Mouse (Mus musculus) heart, embryonic 12.5 days (tissue): Measurements from ENCODE around the gene Colq. TPM values are rescaled to one million over a fixed set of nuclear protein-coding genes. Genes with fewer than 3 reads are reported as not detected.

Experiments used
- ATAC-seq: fragments of 200-750 bp; cut with Nextera tagmentation; 2 replicates; pipeline ENCODE4 v1.8.0; 2017; ENCODE audit warnings: moderate TSS enrichment, moderate library complexity; ENCODE audit not compliant: insufficient number of reproducible peaks, low FRiP score
- H3K27ac ChIP-seq: fragments of 300-500 bp; sonication (generic); 2 replicates; pipeline ENCODE4 v1.5.1; 2016; ENCODE audit warnings: mild to moderate bottlenecking, moderate library complexity; ENCODE audit not compliant: poor library complexity, severe bottlenecking
- H3K27me3 ChIP-seq: fragments of 300-500 bp; sonication (generic); replicated peaks from 2 replicates; pipeline ENCODE4 v1.6.1; 2016; ENCODE audit warnings: mild to moderate bottlenecking, moderate library complexity
- H3K36me3 ChIP-seq: fragments of 300-500 bp; sonication (generic); 2 replicates; pipeline ENCODE4 v1.6.1; 2016; ENCODE audit warnings: mild to moderate bottlenecking, moderate library complexity
- H3K4me1 ChIP-seq: fragments of 300-500 bp; sonication (generic); replicated peaks from 2 replicates; pipeline ENCODE4 v1.6.1; 2016; ENCODE audit warnings: mild to moderate bottlenecking
- H3K4me2 ChIP-seq: fragments of 300-500 bp; sonication (generic); 2 replicates; pipeline ENCODE4 v1.6.1; 2016; ENCODE audit warnings: mild to moderate bottlenecking, moderate library complexity
- H3K4me3 ChIP-seq: fragments of 300-500 bp; sonication (generic); 2 replicates; pipeline ENCODE4 v1.5.1; 2016; ENCODE audit warnings: mild to moderate bottlenecking
- H3K9ac ChIP-seq: fragments of 300-500 bp; sonication (generic); 2 replicates; pipeline ENCODE4 v1.6.1; 2016; ENCODE audit warnings: mild to moderate bottlenecking, moderate library complexity
- H3K9me3 ChIP-seq: fragments of 300-500 bp; sonication (generic); replicated peaks from 2 replicates; pipeline ENCODE4 v1.6.1; 2016; ENCODE audit warnings: mild to moderate bottlenecking, moderate library complexity
- WGBS: fragments of 180-500 bp; shearing (Covaris S2); methylation state at CpG from one replicate; pipeline ENCODE4 v1.1.7; 2016; 5-methylcytosine and 5-hydroxymethylcytosine counted together
- polyA plus RNA-seq: library from polyadenylated mRNA; unstranded; fragments of >200 nt; fragmentation: Nextera tagmentation; extraction: Ambion mirVana; gene quantifications from 2 replicates; pipeline ENCODE4 v1.2.1, GENCODE M21; 2016

Colq gene
- polyA plus RNA-seq, result 7.6 and 7.7 TPM in 2 replicates

GRCm38 (mm10) chr14:31591243-31591642 lies at the start of gene Colq:
Gene Colq, minus strand, starts transcription at chr14:31591343.
- 0 out of 2 replicates have a peak, but pooled peaks cover 3% of the 10 kb centered on the region for H3K9me3 ChIP-seq
- H3K36me3 ChIP-seq, result no peaks in the 10 kb centered on the region
- no peaks in the 10 kb centered on the region for H3K27me3 ChIP-seq
- ATAC-seq, result no peak
- no peak within 1 kb of the TSS for H3K27ac ChIP-seq
- 81% methylated on average over 3 of the region's 3 CpGs for WGBS
- H3K4me2 ChIP-seq, result no peak within 1 kb of the TSS
- no peaks in the 10 kb centered on the region for H3K4me1 ChIP-seq
- no peak within 1 kb of the TSS for H3K9ac ChIP-seq
- H3K4me3 ChIP-seq, result no peak within 1 kb of the TSS

- H3K4me1 ChIP-seq, result peaks cover 11% of the 10 kb centered on the region
- WGBS, result 4% methylated on average over 26 of the region's 26 CpGs
- H3K27me3 ChIP-seq, result no peaks in the 10 kb centered on the region
- peak within 1 kb of the TSS; percentile 94 for H3K4me2 ChIP-seq
- ATAC-seq, result peak; percentile 17
- H3K4me3 ChIP-seq, result peak within 1 kb of the TSS; percentile 61
- H3K9ac ChIP-seq, result peak within 1 kb of the TSS; percentile 84
- H3K9me3 ChIP-seq, result no peaks in the 10 kb centered on the region
- H3K27ac ChIP-seq, result peak within 1 kb of the TSS; percentile 65
- H3K36me3 ChIP-seq, result no peaks in the 10 kb centered on the region
Observed at GRCm38 (mm10) chr14:31640346-31640889, 49.3 kb upstream of the Colq start, which contains the start of gene Gm49387. Gene Gm49387, minus strand, starts transcription at chr14:31640878.

- Histone ChIP-seq H3K36me3 (0 out of 2 replicates have a peak, but pooled peaks cover 5% of the 10 kb centered on the region), H3K27ac (no peak overlapping the region), H3K9me3 (no peaks in the 10 kb centered on the region), H3K9ac (no peak overlapping the region), H3K4me1 (no peaks in the 10 kb centered on the region), H3K27me3 (no peaks in the 10 kb centered on the region), H3K4me2 (no peak overlapping the region), H3K4me3 (no peak overlapping the region)
- 79% methylated on average over 7 of the region's 7 CpGs for WGBS
- ATAC-seq, result no peak
Observed at GRCm38 (mm10) chr14:31630677-31631076, 39.5 kb upstream of the Colq start.

- Histone ChIP-seq H3K36me3 (peaks cover 2% of the 10 kb centered on the region; the same call in 1 of the 2 replicates), H3K4me2 (no peak overlapping the region), H3K9me3 (no peaks in the 10 kb centered on the region), H3K27me3 (no peaks in the 10 kb centered on the region), H3K4me3 (no peak overlapping the region), H3K9ac (no peak overlapping the region), H3K27ac (no peak overlapping the region), H3K4me1 (no peaks in the 10 kb centered on the region; the same call in 1 of the 2 replicates)
- ATAC-seq, result no peak
- WGBS, result 85% methylated on average over 12 of the region's 12 CpGs
Observed at GRCm38 (mm10) chr14:31622748-31623147, 31.6 kb upstream of the Colq start.

GRCm38 (mm10) chr14:31620591-31621223 lies 29.6 kb upstream of the Colq start:
- 73% methylated on average over 9 of the region's 9 CpGs for WGBS

GRCm38 (mm10) chr14:31617997-31618396 lies 26.9 kb upstream of the Colq start:
- Histone ChIP-seq H3K36me3 (peaks cover 5% of the 10 kb centered on the region), H3K27ac (no peak overlapping the region), H3K4me3 (no peak overlapping the region), H3K27me3 (no peaks in the 10 kb centered on the region), H3K4me1 (no peaks in the 10 kb centered on the region; the same call in 1 of the 2 replicates), H3K9me3 (no peaks in the 10 kb centered on the region), H3K9ac (no peak overlapping the region), H3K4me2 (no peak overlapping the region)
- 69% methylated on average over 3 of the region's 3 CpGs for WGBS
- no peak for ATAC-seq

More at GRCm38 (mm10) chr14:31620591-31621223, 29.6 kb upstream of the Colq start:
- ATAC-seq, result no peak
- Histone ChIP-seq H3K36me3 (peaks cover 3% of the 10 kb centered on the region; the same call in 1 of the 2 replicates), H3K9me3 (no peaks in the 10 kb centered on the region), H3K4me3 (no peak overlapping the region), H3K27me3 (no peaks in the 10 kb centered on the region), H3K27ac (no peak overlapping the region), H3K9ac (no peak overlapping the region), H3K4me2 (no peak overlapping the region), H3K4me1 (no peaks in the 10 kb centered on the region; the same call in 1 of the 2 replicates)

GRCm38 (mm10) chr14:31617204-31617603 lies 26.1 kb upstream of the Colq start:
- no peak overlapping the region for H3K9ac ChIP-seq
- peaks cover 7% of the 10 kb centered on the region for H3K36me3 ChIP-seq
- no peak for ATAC-seq

GRCm38 (mm10) chr14:31613671-31614070 lies 22.5 kb upstream of the Colq start:
- no peaks in the 10 kb centered on the region; the same call in 1 of the 2 replicates for H3K4me1 ChIP-seq
- H3K27ac ChIP-seq, result no peak overlapping the region
- H3K9ac ChIP-seq, result no peak overlapping the region
- H3K4me3 ChIP-seq, result no peak overlapping the region
- 75% methylated on average over 5 of the region's 5 CpGs for WGBS
- H3K9me3 ChIP-seq, result no peaks in the 10 kb centered on the region
- ATAC-seq, result no peak
- peaks cover 5% of the 10 kb centered on the region for H3K36me3 ChIP-seq
- no peaks in the 10 kb centered on the region for H3K27me3 ChIP-seq
- H3K4me2 ChIP-seq, result no peak overlapping the region

More at GRCm38 (mm10) chr14:31617204-31617603, 26.1 kb upstream of the Colq start:
- H3K9me3 ChIP-seq, result no peaks in the 10 kb centered on the region
- no peaks in the 10 kb centered on the region for H3K27me3 ChIP-seq
- no peak overlapping the region for H3K4me2 ChIP-seq
- no peak overlapping the region for H3K4me3 ChIP-seq
- no peak overlapping the region for H3K27ac ChIP-seq
- no peaks in the 10 kb centered on the region; the same call in 1 of the 2 replicates for H3K4me1 ChIP-seq
- 79% methylated on average over 9 of the region's 9 CpGs for WGBS

- no peak overlapping the region for H3K9ac ChIP-seq
- WGBS, result 56% methylated on average over 4 of the region's 4 CpGs
- peaks cover 5% of the 10 kb centered on the region; the same call in 1 of the 2 replicates for H3K36me3 ChIP-seq
- H3K9me3 ChIP-seq, result no peaks in the 10 kb centered on the region
- no peak for ATAC-seq
- H3K27ac ChIP-seq, result no peak overlapping the region
- no peaks in the 10 kb centered on the region for H3K4me1 ChIP-seq
- no peak overlapping the region for H3K4me2 ChIP-seq
- H3K27me3 ChIP-seq, result no peaks in the 10 kb centered on the region
- H3K4me3 ChIP-seq, result no peak overlapping the region
Observed at GRCm38 (mm10) chr14:31611986-31612385, 20.8 kb upstream of the Colq start.

- H3K36me3 ChIP-seq, result no peaks in the 10 kb centered on the region
- ATAC-seq, result no peak
- H3K4me1 ChIP-seq, result no peaks in the 10 kb centered on the region
- no peaks in the 10 kb centered on the region for H3K9me3 ChIP-seq
- 45% methylated on average over 6 of the region's 6 CpGs for whole genome bisulfite sequencing
- H3K9ac ChIP-seq, result no peak overlapping the region
- no peak overlapping the region for H3K4me3 ChIP-seq
- H3K27me3 ChIP-seq, result no peaks in the 10 kb centered on the region
- H3K27ac ChIP-seq, result no peak overlapping the region
- H3K4me2 ChIP-seq, result no peak overlapping the region
Observed at GRCm38 (mm10) chr14:31605514-31605913, 14.4 kb upstream of the Colq start.

GRCm38 (mm10) chr14:31604916-31605315 lies 13.8 kb upstream of the Colq start:
- Histone ChIP-seq H3K36me3 (no peaks in the 10 kb centered on the region), H3K4me1 (no peaks in the 10 kb centered on the region), H3K9ac (no peak overlapping the region), H3K9me3 (no peaks in the 10 kb centered on the region), H3K27ac (no peak overlapping the region), H3K4me3 (no peak overlapping the region), H3K27me3 (no peaks in the 10 kb centered on the region), H3K4me2 (no peak overlapping the region)
- ATAC-seq, result no peak
- 57% methylated on average over 5 of the region's 5 CpGs for WGBS
